Mouse (Mus musculus): Measurements from ENCODE around the gene Bdh2. TPM values are rescaled to one million over a fixed set of nuclear protein-coding genes. Genes with fewer than 3 reads are reported as not detected.

Bdh2 gene
- polyA plus RNA-seq, 1 experiment from 2014 or later, result 2.2 TPM

DNA sequence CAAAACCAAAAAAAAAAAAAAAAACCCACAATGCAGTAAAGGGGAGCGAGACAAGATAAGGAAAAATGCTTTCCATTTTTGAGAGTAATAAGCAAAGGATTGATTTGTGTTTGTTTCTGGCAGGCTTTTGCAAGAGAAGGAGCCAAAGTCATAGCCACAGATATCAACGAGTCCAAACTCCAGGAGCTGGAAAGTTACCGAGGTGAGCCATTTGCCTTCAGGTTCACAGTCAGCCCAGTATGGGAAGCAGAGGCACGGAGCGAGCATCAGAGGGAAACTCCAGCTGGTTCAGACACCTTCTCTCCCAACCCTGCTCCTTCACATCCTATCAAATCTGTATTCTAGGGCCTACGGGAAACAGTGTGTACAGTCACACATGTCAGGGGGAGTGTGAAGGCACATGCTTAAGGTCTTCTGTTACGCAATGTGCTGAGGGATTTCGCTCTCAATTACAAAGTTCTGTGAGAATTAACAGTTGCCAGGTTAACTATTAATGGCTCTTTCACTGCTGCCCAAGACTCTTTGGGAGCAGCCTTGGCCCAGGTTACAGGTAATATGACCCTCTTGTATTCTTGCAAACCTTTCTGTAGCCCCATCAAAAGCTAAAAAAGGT lies 7.2 kb downstream of the Bdh2 start:
- Histone ChIP-seq H3K9ac (replicated peaks; ENCODE audit: low read depth, low read length) (no peak overlapping the region), H3K4me3 (ENCODE audit: low read depth, low read length) (no peak overlapping the region), H3K4me2 (ENCODE audit: low read depth, low read length) (no peak overlapping the region), H3K9me3 (ENCODE audit: control insufficient read depth, low read length) (no peaks in the 10 kb centered on the region), H3K36me3 (ENCODE audit: control insufficient read depth, insufficient read depth, low read length) (no peaks in the 10 kb centered on the region), H3K27me3 (ENCODE audit: control insufficient read depth, insufficient read depth, low read length) (no peaks in the 10 kb centered on the region), H3K27ac (ENCODE audit: low read depth, low read length) (no peak overlapping the region), H3K4me1 (ENCODE audit: control insufficient read depth, insufficient read depth, low read length) (no peaks in the 10 kb centered on the region)
- WGBS, result 90% methylated on average over 8 of the region's 8 CpGs
- no peak for ATAC-seq (ENCODE audit: low read depth)

- 88% methylated on average over 1 of the region's 1 CpGs for WGBS
- H3K4me1 ChIP-seq (ENCODE audit: control insufficient read depth, insufficient read depth, low read length), result no peaks in the 10 kb centered on the region
- no peak overlapping the region for H3K4me3 ChIP-seq (ENCODE audit: low read depth, low read length)
- no peaks in the 10 kb centered on the region for H3K36me3 ChIP-seq (ENCODE audit: control insufficient read depth, insufficient read depth, low read length)
- no peak overlapping the region for H3K4me2 ChIP-seq (ENCODE audit: low read depth, low read length)
- no peak overlapping the region for H3K27ac ChIP-seq (ENCODE audit: low read depth, low read length)
- H3K9me3 ChIP-seq (ENCODE audit: control insufficient read depth, low read length), result no peaks in the 10 kb centered on the region
- no peaks in the 10 kb centered on the region for H3K27me3 ChIP-seq (ENCODE audit: control insufficient read depth, insufficient read depth, low read length)
- H3K9ac ChIP-seq (replicated peaks; ENCODE audit: low read depth, low read length), result no peak overlapping the region
- no peak for ATAC-seq (ENCODE audit: low read depth)
Measured at GRCm38 (mm10) chr3:135289148-135289547, 8.1 kb downstream of the Bdh2 start.

GRCm38 (mm10) chr3:135290249-135290894 lies 9.4 kb downstream of the Bdh2 start:
- no peaks in the 10 kb centered on the region for H3K36me3 ChIP-seq (ENCODE audit: control insufficient read depth, insufficient read depth, low read length)
- no peak overlapping the region for H3K4me2 ChIP-seq (ENCODE audit: low read depth, low read length)
- no peak overlapping the region for H3K27ac ChIP-seq (ENCODE audit: low read depth, low read length)
- H3K27me3 ChIP-seq (ENCODE audit: control insufficient read depth, insufficient read depth, low read length), result no peaks in the 10 kb centered on the region
- H3K9me3 ChIP-seq (ENCODE audit: control insufficient read depth, low read length), result no peaks in the 10 kb centered on the region
- no peak overlapping the region for H3K4me3 ChIP-seq (ENCODE audit: low read depth, low read length)
- H3K4me1 ChIP-seq (ENCODE audit: control insufficient read depth, insufficient read depth, low read length), result no peaks in the 10 kb centered on the region
- H3K9ac ChIP-seq (replicated peaks; ENCODE audit: low read depth, low read length), result no peak overlapping the region
- WGBS, result 100% methylated on average over 7 of the region's 7 CpGs
- peak; percentile 90 for ATAC-seq (ENCODE audit: low read depth)

DNA sequence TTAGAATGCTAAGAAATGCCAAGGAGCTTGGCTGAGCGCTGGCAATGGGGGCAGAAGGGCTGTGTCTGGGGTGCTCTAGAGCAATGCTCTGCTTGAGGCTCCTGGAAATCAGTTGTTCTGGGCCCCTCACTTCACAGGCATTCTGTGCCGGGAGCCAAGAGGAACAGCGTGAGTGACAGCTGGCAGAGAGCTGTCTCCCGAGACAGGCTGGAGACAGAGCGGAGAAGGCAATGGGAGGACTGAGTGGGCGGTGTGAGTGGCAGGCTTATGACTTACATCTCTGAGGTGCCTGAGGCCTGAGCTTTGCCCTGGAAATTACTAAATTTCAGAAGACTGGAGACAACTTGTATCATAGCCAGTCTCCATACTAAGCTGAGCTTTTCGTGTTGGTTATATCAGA lies 12.7 kb downstream of the Bdh2 start:
- Histone ChIP-seq H3K9ac (replicated peaks; ENCODE audit: low read depth, low read length) (no peak overlapping the region), H3K4me2 (ENCODE audit: low read depth, low read length) (no peak overlapping the region), H3K36me3 (ENCODE audit: control insufficient read depth, insufficient read depth, low read length) (no peaks in the 10 kb centered on the region), H3K27me3 (ENCODE audit: control insufficient read depth, insufficient read depth, low read length) (no peaks in the 10 kb centered on the region), H3K9me3 (ENCODE audit: control insufficient read depth, low read length) (no peaks in the 10 kb centered on the region), H3K27ac (ENCODE audit: low read depth, low read length) (no peak overlapping the region), H3K4me3 (ENCODE audit: low read depth, low read length) (no peak overlapping the region), H3K4me1 (ENCODE audit: control insufficient read depth, insufficient read depth, low read length) (no peaks in the 10 kb centered on the region)
- 53% methylated on average over 7 of the region's 7 CpGs for WGBS
- ATAC-seq (ENCODE audit: low read depth), result no peak

DNA sequence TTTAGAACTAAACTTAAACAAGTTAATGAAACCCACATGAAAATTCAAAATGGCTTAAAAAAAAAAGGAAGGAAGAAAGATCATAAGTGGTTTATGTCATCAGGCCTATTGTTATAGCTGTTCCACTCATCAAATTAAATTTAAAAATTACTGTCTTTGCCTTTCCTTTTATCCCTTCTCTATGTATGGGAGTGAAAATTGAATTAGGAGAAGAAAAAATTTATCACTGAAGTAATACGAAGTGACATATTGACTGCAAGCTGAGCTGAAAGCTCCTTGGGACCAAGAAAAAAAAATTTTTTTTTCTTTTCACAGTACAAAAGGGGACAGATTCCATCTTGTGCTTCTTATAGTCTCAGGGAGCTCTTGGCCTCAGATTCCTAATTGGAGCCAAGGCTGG lies 14.5 kb downstream of the Bdh2 start:
- H3K4me2 ChIP-seq (ENCODE audit: low read depth, low read length), result no peak overlapping the region
- WGBS, result 82% methylated on average over 1 of the region's 1 CpGs
- no peak for ATAC-seq (ENCODE audit: low read depth)
- H3K36me3 ChIP-seq (ENCODE audit: control insufficient read depth, insufficient read depth, low read length), result no peaks in the 10 kb centered on the region
- no peaks in the 10 kb centered on the region for H3K4me1 ChIP-seq (ENCODE audit: control insufficient read depth, insufficient read depth, low read length)
- no peak overlapping the region for H3K27ac ChIP-seq (ENCODE audit: low read depth, low read length)
- H3K9me3 ChIP-seq (ENCODE audit: control insufficient read depth, low read length), result no peaks in the 10 kb centered on the region
- H3K9ac ChIP-seq (replicated peaks; ENCODE audit: low read depth, low read length), result no peak overlapping the region
- H3K4me3 ChIP-seq (ENCODE audit: low read depth, low read length), result no peak overlapping the region
- H3K27me3 ChIP-seq (ENCODE audit: control insufficient read depth, insufficient read depth, low read length), result no peaks in the 10 kb centered on the region

DNA sequence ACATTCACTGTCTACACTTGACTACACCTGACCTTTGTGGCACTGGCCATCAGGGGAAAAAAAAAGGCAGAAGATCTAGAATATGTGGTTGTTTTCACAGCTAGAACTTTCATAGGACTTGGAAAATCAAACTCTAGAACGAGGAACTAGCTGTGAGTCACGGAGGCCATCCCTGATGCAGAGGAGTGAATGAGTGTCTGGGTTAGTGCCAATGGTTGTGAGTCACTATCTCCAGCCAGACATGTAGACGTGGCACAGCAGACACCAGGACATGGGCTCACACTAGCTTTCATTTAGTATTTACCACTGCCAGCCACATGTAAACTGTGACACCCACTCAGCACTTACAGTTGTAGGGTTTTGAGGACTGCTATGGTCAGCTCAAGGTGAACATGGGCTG lies 17.5 kb downstream of the Bdh2 start:
- Histone ChIP-seq H3K36me3 (ENCODE audit: control insufficient read depth, insufficient read depth, low read length) (no peaks in the 10 kb centered on the region), H3K27ac (ENCODE audit: low read depth, low read length) (no peak overlapping the region), H3K4me2 (ENCODE audit: low read depth, low read length) (no peak overlapping the region), H3K9me3 (ENCODE audit: control insufficient read depth, low read length) (no peaks in the 10 kb centered on the region), H3K4me1 (ENCODE audit: control insufficient read depth, insufficient read depth, low read length) (no peaks in the 10 kb centered on the region), H3K9ac (replicated peaks; ENCODE audit: low read depth, low read length) (no peak overlapping the region), H3K27me3 (ENCODE audit: control insufficient read depth, insufficient read depth, low read length) (no peaks in the 10 kb centered on the region), H3K4me3 (ENCODE audit: low read depth, low read length) (no peak overlapping the region)
- no peak for ATAC-seq (ENCODE audit: low read depth)
- WGBS, result 85% methylated on average over 3 of the region's 3 CpGs

DNA sequence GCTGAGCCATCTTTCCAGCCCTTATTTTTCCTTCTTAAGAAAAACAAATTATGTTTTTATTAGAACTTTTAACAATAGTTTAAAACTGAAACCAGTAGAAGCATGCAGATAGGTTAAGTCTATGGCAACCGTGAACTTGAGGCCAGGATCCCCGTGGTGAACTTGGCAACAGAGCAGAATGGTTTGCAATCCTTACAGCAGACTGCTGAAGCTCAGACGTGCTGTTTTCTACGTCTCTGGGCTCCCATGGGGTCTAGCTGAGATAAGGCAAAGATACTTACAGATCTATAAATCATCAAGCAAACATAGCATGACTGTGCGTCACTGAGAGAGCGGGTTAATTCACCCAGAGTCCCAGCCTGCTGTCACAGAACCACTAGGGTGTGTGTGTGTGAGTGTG lies 19.1 kb downstream of the Bdh2 start:
- no peak overlapping the region for H3K4me3 ChIP-seq (ENCODE audit: low read depth, low read length)
- 43% methylated on average over 6 of the region's 6 CpGs for WGBS
- no peak for ATAC-seq (ENCODE audit: low read depth)

GRCm38 (mm10) chr3:135304060-135304459 lies 23.0 kb downstream of the Bdh2 start:
- H3K4me2 ChIP-seq (ENCODE audit: low read depth, low read length), result no peak overlapping the region
- H3K27me3 ChIP-seq (ENCODE audit: control insufficient read depth, insufficient read depth, low read length), result no peaks in the 10 kb centered on the region
- H3K27ac ChIP-seq (ENCODE audit: low read depth, low read length), result no peak overlapping the region
- no peak for ATAC-seq (ENCODE audit: low read depth)
- no peaks in the 10 kb centered on the region for H3K9me3 ChIP-seq (ENCODE audit: control insufficient read depth, low read length)
- no peaks in the 10 kb centered on the region for H3K36me3 ChIP-seq (ENCODE audit: control insufficient read depth, insufficient read depth, low read length)
- H3K9ac ChIP-seq (replicated peaks; ENCODE audit: low read depth, low read length), result no peak overlapping the region
- no peak overlapping the region for H3K4me3 ChIP-seq (ENCODE audit: low read depth, low read length)
- no peaks in the 10 kb centered on the region for H3K4me1 ChIP-seq (ENCODE audit: control insufficient read depth, insufficient read depth, low read length)
- 9% methylated on average over 6 of the region's 6 CpGs for WGBS

More for the DNA sequence above, 19.1 kb downstream of the Bdh2 start:
- Histone ChIP-seq H3K9ac (replicated peaks; ENCODE audit: low read depth, low read length) (no peak overlapping the region), H3K4me2 (ENCODE audit: low read depth, low read length) (no peak overlapping the region), H3K4me1 (ENCODE audit: control insufficient read depth, insufficient read depth, low read length) (no peaks in the 10 kb centered on the region), H3K9me3 (ENCODE audit: control insufficient read depth, low read length) (no peaks in the 10 kb centered on the region), H3K27me3 (ENCODE audit: control insufficient read depth, insufficient read depth, low read length) (no peaks in the 10 kb centered on the region), H3K27ac (ENCODE audit: low read depth, low read length) (no peak overlapping the region), H3K36me3 (ENCODE audit: control insufficient read depth, insufficient read depth, low read length) (no peaks in the 10 kb centered on the region)

GRCm38 (mm10) chr3:135304566-135304965 lies 23.5 kb downstream of the Bdh2 start:
- Histone ChIP-seq H3K4me2 (ENCODE audit: low read depth, low read length) (no peak overlapping the region), H3K4me1 (ENCODE audit: control insufficient read depth, insufficient read depth, low read length) (no peaks in the 10 kb centered on the region), H3K9ac (replicated peaks; ENCODE audit: low read depth, low read length) (no peak overlapping the region), H3K36me3 (ENCODE audit: control insufficient read depth, insufficient read depth, low read length) (no peaks in the 10 kb centered on the region), H3K9me3 (ENCODE audit: control insufficient read depth, low read length) (no peaks in the 10 kb centered on the region), H3K4me3 (ENCODE audit: low read depth, low read length) (no peak overlapping the region), H3K27ac (ENCODE audit: low read depth, low read length) (no peak overlapping the region), H3K27me3 (ENCODE audit: control insufficient read depth, insufficient read depth, low read length) (no peaks in the 10 kb centered on the region)
- 15% methylated on average over 9 of the region's 9 CpGs for WGBS
- no peak for ATAC-seq (ENCODE audit: low read depth)
